Mouse (Mus musculus) MN1 (cell line): ENCODE results near the gene Rhot2.

Experiments
- DNase-seq: peaks from one replicate; pipeline ENCODE4 v3.0.0-alpha.2; 2016; ENCODE audit warnings: low spot score

Gene Rhot2

GRCm38 (mm10) chr17:25796211-25796771, 48.4 kb downstream of the Rhot2 start:
- peak; percentile 51 for DNase-seq

GRCm38 (mm10) chr17:25795609-25796092, 49.0 kb downstream of the Rhot2 start, which contains the start of gene AC134908.4:
Gene AC134908.4 (minus strand): TSS chr17:25795659.
- DNase-seq: peak; percentile 94

GRCm38 (mm10) chr17:25794998-25795397, 49.7 kb downstream of the Rhot2 start:
- DNase-seq: no peak

- DNase-seq: no peak
These were observed 50.5 kb downstream of the Rhot2 start for GRCm38 (mm10) chr17:25794197-25794596.

GRCm38 (mm10) chr17:25792615-25793014, 52.0 kb downstream of the Rhot2 start, which contains the start of gene Fam173a:
Gene Fam173a (minus strand): TSS chr17:25792901.
- DNase-seq: peak; percentile 85

- peak; percentile 91 for DNase-seq
These were observed 52.7 kb downstream of the Rhot2 start for GRCm38 (mm10) chr17:25791843-25792527.

- DNase-seq: peak; percentile 76
These were observed 53.3 kb downstream of the Rhot2 start for GRCm38 (mm10) chr17:25791320-25791842.
